Mouse (Mus musculus) adrenal gland, postnatal 36 days (tissue): ENCODE results near the gene Zscan4f. TPM values are rescaled to one million over a fixed set of nuclear protein-coding genes. Genes with fewer than 3 reads are reported as not detected.
"Not testable (repeated sequence)": the region's sequence is repeated elsewhere in the genome, so short reads cannot be mapped to it uniquely, and the experiment has no call there.

Experiments used
- DNase-seq, 2 experiments: peaks; one replicate each; pipeline ENCODE4 v3.0.0; 2021; ENCODE audit warnings: mixed read lengths in 1 of 2
- long read RNA-seq, 2 experiments: library from polyadenylated mRNA; stranded (forward); transcript quantifications; one replicate each; pipeline ENCODE4 v2.0.0; 2021; ENCODE audit warnings: borderline sequencing depth in 2 of 2
- microRNA-seq: library from miRNA; unstranded; fragments of <30 nt; microRNA quantifications from one replicate; pipeline ENCODE4 v1.2.0, GENCODE M21; 2021
- total RNA-seq, 2 experiments: library from RNA; stranded (reverse); gene quantifications; 2 replicates each; pipeline ENCODE4 v1.2.3; 2021

Zscan4f gene
- total RNA-seq, result not detected
- long read RNA-seq, experiment 1, result 0 reads
- long read RNA-seq, experiment 2, result 0 reads

DNA sequence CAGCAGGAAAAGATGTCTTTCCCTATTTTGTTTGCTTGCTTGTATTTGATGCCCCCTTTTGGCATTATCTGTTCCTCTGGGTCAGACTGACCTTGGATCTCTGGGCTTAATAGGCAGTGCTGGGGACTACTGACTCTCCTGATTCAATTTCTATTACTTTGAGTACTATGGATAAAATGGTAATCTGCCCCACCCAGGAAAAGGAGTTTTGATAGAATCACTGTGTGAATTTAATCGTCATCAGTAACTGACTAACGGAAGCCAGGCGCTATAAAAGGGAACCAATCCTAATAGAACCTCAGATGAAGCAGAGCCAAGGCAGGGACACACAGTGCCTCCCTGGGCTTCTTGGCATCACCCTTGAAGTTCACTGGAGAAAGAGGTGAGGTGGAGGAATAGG is at the start of gene Zscan4f:
Gene Zscan4f (plus strand): TSS at position 301 of the 400 bp plus-strand sequence.
- DNase-seq, result not testable (repeated sequence)

DNA sequence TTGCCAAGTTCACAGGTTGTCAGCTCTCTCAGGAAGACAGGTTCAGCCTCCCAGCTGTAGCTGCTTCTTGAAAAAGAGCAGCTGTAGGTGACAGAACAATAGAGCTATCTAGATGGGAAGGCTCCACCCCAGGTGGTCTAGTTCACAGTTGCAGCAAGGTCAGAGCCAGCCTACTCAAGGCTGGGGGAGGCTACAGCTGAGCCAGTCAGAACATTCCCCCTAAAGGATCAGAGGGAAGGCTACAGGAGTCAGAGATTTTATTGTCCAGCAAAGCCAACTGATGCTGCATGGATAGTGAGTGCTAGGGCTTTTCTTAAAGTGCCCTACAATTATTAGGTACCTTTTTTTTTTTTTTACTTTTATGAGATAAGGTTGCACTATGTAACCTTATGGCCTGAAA is 13.1 kb upstream of the Zscan4f start:
- not testable (repeated sequence) for DNase-seq

Small RNA genes within 50 kb of the gene (microRNA-seq; reads per million reads assigned to microRNA genes)
- not detected for gene Gm23087

Other genes starting within 250 kb of the Zscan4f start
- gene Zscan4d, start 231.8 kb upstream of the Zscan4f start, total RNA-seq, result not detected
- not detected for gene Zscan4e, start 87.2 kb upstream of the Zscan4f start, total RNA-seq
- not detected for gene Zscan4-ps2, start 116.4 kb downstream of the Zscan4f start, total RNA-seq
- gene Zscan4-ps3, start 211.4 kb downstream of the Zscan4f start, total RNA-seq, result not detected